Mouse (Mus musculus) midbrain, embryonic 15.5 days (tissue): Measurements from ENCODE around the gene Vps13d. TPM values are rescaled to one million over a fixed set of nuclear protein-coding genes. Genes with fewer than 3 reads are reported as not detected.

Source experiments
- ATAC-seq: fragments of 200-750 bp; cut with Nextera tagmentation; replicated peaks from 2 replicates; pipeline ENCODE4 v1.8.0; 2017; ENCODE audit warnings: moderate TSS enrichment
- H3K27ac ChIP-seq: fragments of 300-500 bp; sonication (generic); 2 replicates; pipeline ENCODE4 v1.5.1; 2015; ENCODE audit warnings: mild to moderate bottlenecking, inconsistent platforms
- H3K27me3 ChIP-seq: fragments of 300-500 bp; sonication (generic); replicated peaks from 2 replicates; pipeline ENCODE4 v1.6.1; 2015; ENCODE audit warnings: inconsistent platforms
- H3K36me3 ChIP-seq: fragments of 300-500 bp; sonication (generic); replicated peaks from 2 replicates; pipeline ENCODE4 v1.6.1; 2015; ENCODE audit warnings: inconsistent platforms
- H3K4me1 ChIP-seq: fragments of 300-500 bp; sonication (generic); 2 replicates; pipeline ENCODE4 v1.6.1; 2015; ENCODE audit warnings: inconsistent platforms
- H3K4me2 ChIP-seq: fragments of 300-500 bp; sonication (generic); 2 replicates; pipeline ENCODE4 v1.6.1; 2015; ENCODE audit warnings: inconsistent platforms, mild to moderate bottlenecking, moderate library complexity
- H3K4me3 ChIP-seq: fragments of 300-500 bp; sonication (generic); 2 replicates; pipeline ENCODE4 v1.5.1; 2015; ENCODE audit warnings: mild to moderate bottlenecking, inconsistent platforms
- H3K9ac ChIP-seq: fragments of 300-500 bp; sonication (generic); 2 replicates; pipeline ENCODE4 v1.6.1; 2015; ENCODE audit warnings: mild to moderate bottlenecking, inconsistent platforms
- H3K9me3 ChIP-seq: fragments of 300-500 bp; sonication (generic); 2 replicates; pipeline ENCODE4 v1.6.1; 2016; ENCODE audit warnings: inconsistent platforms
- WGBS: fragments of 180-500 bp; shearing (Covaris S2); methylation state at CpG from one replicate; pipeline ENCODE4 v1.1.7; 2015; ENCODE audit warnings: mixed read lengths; 5-methylcytosine and 5-hydroxymethylcytosine counted together
- polyA plus RNA-seq: library from polyadenylated mRNA; unstranded; fragments of >200 nt; fragmentation: Nextera tagmentation; extraction: Ambion mirVana; gene quantifications from 2 replicates; pipeline ENCODE4 v1.2.1, GENCODE M21; 2015

Gene Vps13d
- polyA plus RNA-seq, 1 experiment from 2014 or later, result 9.6 TPM

DNA sequence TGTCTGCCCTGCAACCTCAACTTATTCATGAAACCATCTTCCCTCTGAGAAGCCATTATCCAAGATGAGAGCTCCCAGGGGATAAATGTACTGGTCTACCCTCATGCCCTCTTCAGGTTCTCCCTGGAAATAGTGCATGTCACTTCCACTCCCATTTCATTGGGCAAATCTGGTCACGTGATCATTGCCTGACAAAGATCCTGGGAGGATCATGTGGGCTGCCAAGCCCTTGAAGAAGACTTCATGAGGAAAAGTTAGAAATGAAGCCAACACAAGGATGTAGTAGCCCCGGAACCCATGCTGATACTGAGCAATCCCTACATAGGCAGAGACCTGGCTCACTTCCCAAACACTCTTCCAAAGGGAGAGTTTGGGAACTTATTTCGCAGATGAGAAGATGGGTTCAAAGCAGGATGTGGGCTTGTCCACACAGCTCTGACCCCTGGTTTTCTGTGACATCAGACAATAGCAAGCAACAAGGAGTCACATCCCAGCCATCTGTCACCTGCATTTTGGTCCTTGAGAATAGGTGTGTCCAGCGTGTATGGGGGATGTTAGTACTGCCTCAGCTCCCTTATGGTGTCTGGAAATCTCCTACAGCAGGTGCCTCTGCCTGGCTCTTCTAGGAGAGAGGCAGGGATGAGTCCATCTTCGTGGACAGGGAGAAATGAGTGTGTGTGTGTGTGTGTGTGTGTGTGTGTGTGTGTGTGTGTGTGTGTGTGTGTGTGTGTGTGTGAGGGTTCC lies 265.9 kb downstream of the Vps13d start:
- Histone ChIP-seq H3K36me3 (no peaks in the 10 kb centered on the region), H3K27me3 (no peaks in the 10 kb centered on the region), H3K4me2 (no peak overlapping the region), H3K9me3 (no peaks in the 10 kb centered on the region), H3K4me3 (no peak overlapping the region), H3K9ac (no peak overlapping the region), H3K4me1 (no peaks in the 10 kb centered on the region), H3K27ac (no peak overlapping the region)
- 79% methylated on average over 5 of the region's 5 CpGs for WGBS
- no peak for ATAC-seq

Other genes starting within 250 kb of the Vps13d start
- 3.1 and 4.3 TPM in 2 replicates for gene Tnfrsf1b, start 51.9 kb upstream of the Vps13d start, polyA plus RNA-seq
- 0.52 and 0.67 TPM in 2 replicates for gene Tnfrsf8, start 120.2 kb upstream of the Vps13d start, polyA plus RNA-seq